Mouse (Mus musculus) C2C12 (cell line): Measurements from ENCODE around the gene Higd2a.

Source experiments
- CTCF ChIP-seq: IDR thresholded peaks from one replicate; pipeline ENCODE4 v1.5.1; 2011; ENCODE audit not compliant: control insufficient read depth, insufficient read depth, insufficient read length
- MAX ChIP-seq: IDR thresholded peaks from one replicate; pipeline ENCODE4 v1.6.1; 2011; ENCODE audit warnings: mild to moderate bottlenecking, control low read depth
- MYOD1 ChIP-seq: IDR thresholded peaks from one replicate; pipeline ENCODE4 v1.6.1; 2011; ENCODE audit warnings: low read depth; ENCODE audit not compliant: control insufficient read depth, insufficient read length

DNA sequence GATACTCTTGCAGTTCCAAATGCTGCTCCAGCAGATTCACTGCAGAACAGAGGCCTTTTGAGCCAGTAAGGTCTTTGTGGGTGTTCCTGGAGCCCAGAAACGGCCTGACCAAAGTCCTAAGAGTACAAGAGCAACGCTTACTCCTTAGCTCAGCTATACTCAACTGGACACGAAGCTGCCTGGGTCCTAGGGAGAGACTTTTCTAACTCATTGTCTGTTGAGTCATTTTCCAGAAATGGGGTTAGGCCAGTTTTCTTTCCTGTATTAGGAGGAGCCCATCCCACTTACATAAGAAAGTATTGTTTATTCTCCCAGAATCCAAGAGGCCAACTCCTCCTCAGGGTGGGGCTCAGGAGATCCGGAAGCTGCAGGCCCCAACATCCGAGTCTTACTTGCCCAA, 15.4 kb downstream of the Higd2a start:
- TF ChIP-seq CTCF (no peak), MAX (no peak), MYOD1 (no peak)
